Mouse (Mus musculus): ENCODE measurements around the gene Pef1. TPM values are rescaled to one million over a fixed set of nuclear protein-coding genes. Genes with fewer than 3 reads are reported as not detected.

Pef1 gene
- polyA plus RNA-seq (2012), result 11.3 and 16.3 TPM in 2 replicates

DNA sequence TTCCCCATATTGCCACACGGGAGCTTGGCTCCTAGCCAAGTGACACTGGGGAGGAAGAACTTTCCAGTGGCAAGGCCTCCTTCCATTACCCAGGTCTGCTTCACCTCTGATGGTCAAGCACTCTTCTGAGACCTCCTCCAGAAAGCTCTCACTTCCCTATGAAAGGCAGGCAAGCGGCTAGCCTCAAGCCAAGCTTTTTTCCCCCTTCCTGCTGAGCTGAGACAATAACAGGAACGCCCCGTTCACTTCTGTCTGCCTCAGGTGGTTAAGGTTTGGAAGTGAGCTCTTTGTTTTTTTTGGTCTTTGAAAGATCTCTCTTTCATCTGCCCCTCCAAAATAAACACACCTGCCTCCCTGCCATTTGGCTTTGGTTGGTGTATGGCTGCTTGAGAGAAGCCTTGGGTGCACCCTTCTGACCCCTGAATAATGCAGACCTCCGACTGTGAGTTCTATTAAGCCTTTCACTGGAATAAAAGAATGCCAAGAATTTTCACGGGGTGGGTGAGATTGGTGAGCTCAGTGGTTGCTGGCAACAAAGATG lies at the start of gene Pef1:
Gene Pef1, plus strand, starts transcription at position 448 of the 541 bp plus-strand sequence.

DNA sequence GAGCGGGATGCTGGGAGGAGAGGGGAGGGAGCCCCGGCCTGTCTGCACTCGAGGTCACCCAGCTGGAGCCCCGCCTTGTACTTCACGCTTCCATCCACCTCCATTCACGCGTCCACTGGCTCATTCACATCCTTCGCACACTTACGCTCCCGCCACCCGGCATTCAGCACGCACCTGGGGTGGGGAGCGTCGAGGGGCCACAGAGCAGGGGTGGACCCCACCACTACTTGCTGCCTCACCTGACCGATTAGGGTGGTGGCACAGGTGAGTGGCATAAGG lies 36.8 kb downstream of the Pef1 start, which contains the start of gene Hcrtr1:
Gene Hcrtr1, minus strand, starts transcription at position 146 of the 279 bp plus-strand sequence.

DNA sequence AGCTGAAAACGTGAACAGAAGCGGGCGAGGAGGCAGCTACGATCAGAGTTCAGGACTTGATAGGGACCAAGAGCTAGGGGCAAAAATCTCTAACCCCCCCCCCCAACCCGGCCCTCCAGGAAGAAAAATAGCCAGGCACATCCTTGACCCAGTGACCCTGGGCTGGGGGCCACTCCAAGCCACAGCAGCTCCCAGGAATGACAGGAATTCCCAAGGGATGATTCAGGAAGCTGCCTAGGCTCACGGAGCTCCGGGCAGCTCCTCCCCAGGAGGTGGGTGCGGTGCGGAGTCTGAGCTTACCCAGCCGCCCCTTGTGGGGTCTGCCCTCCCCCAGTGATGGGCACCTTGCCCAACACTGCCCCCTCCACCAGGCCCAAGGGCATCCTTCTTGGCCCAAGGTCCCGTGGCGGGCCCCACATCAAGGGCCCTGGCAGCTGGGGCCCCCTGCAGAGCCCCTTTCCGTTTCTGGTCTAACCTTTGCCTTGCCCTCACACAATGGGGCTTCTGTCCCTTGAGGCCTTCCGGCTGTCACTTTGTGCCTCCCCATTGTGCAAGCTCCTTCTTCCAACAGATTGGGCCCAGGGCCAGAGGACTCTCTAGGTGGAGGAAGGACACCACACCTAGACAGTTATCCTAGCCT lies 72.8 kb downstream of the Pef1 start, which contains the start of gene Tinagl1:
Gene Tinagl1, minus strand, starts transcription at position 51 of the 640 bp plus-strand sequence.

Other genes with a start within 250 kb of the Pef1 start
- 0.63 and 0.65 TPM in 2 replicates for gene Spocd1, start 173.3 kb upstream of the Pef1 start, polyA plus RNA-seq (2012)
- 2.0 and 2.4 TPM in 2 replicates for gene Adgrb2, start 117.7 kb upstream of the Pef1 start, polyA plus RNA-seq (2012)
- 4.6 and 11.7 TPM in 2 replicates for gene Col16a1, start 54.7 kb upstream of the Pef1 start, polyA plus RNA-seq (2012)
- gene Hcrtr1, start 36.8 kb downstream of the Pef1 start, polyA plus RNA-seq (2012), result not detected in 2 replicates
- 8.4 and 8.8 TPM in 2 replicates for gene Tinagl1, start 72.6 kb downstream of the Pef1 start, polyA plus RNA-seq (2012)
- gene Gm853, start 119.8 kb downstream of the Pef1 start, polyA plus RNA-seq (2012), result not detected in 2 replicates
- not detected in 2 replicates for gene Serinc2, start 176.6 kb downstream of the Pef1 start, polyA plus RNA-seq (2012)
- gene Fabp3, start 206.0 kb downstream of the Pef1 start, polyA plus RNA-seq (2012), result not detected in 2 replicates
- gene Gm10570, start 206.1 kb downstream of the Pef1 start, polyA plus RNA-seq (2012), result not detected in 2 replicates

Measured in megakaryocyte-erythroid progenitor cell, adult 5 weeks (primary cell).